Mouse (Mus musculus) kidney, adult 2 months (tissue): Measurements from ENCODE around the gene Hnrnpr.

ENCODE experiments used
- CTCF ChIP-seq: fragments of 200-500 bp; conservative IDR thresholded peaks from 2 replicates; pipeline ENCODE4 v1.5.1; 2011; ENCODE audit warnings: low read depth, mild to moderate bottlenecking, control low read depth, low read length, moderate library complexity, mixed read lengths; ENCODE audit not compliant: insufficient read depth, insufficient read length
- POLR2A ChIP-seq: fragments of 200-500 bp; IDR thresholded peaks from one replicate; pipeline ENCODE4 v1.6.1; 2011; ENCODE audit warnings: low read depth, low read length, control low read depth

DNA sequence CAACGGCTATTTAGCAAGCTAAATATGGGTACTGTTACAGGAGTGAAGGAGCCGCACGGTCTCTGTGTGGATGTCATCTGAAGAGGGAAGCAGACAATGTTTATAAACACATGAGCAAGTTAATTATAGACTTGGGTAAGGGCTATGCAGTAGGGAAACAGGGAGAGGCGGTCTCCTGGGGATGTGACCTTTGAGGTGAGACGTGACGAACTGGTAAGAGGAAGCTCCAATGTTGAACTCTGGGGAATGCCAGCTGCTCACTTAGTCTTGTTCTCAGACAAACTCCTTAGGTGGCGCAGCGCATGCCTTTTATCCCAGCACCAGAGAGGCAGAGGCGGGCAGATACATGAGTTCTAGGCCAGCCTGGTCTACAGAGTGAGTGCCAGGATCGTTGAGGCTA, 48.8 kb upstream of the Hnrnpr start:
- no peak for TF ChIP-seq CTCF
- no peak for TF ChIP-seq POLR2A
